Mouse (Mus musculus): ENCODE measurements around the gene Stkld1.

Stkld1 gene

GRCm38 (mm10) chr2:26915927-26916728 is 17.7 kb upstream of the Stkld1 start, which contains the start of the genes Surf2 and Surf1:
TSS of gene Surf2 (plus strand) at chr2:26916367.
TSS of gene Surf1 (minus strand) at chr2:26916530.
- DNase-seq (ENCODE audit: low spot score): peak; percentile 74

GRCm38 (mm10) chr2:26916738-26917137 is 17.1 kb upstream of the Stkld1 start:
- DNase-seq (ENCODE audit: low spot score): no peak

- DNase-seq (ENCODE audit: low spot score): no peak
Measured at GRCm38 (mm10) chr2:26919684-26920083, 14.2 kb upstream of the Stkld1 start.

- DNase-seq (ENCODE audit: low spot score): no peak
Measured at GRCm38 (mm10) chr2:26920190-26920855, 13.5 kb upstream of the Stkld1 start.

- no peak for DNase-seq (ENCODE audit: low spot score)
Measured at GRCm38 (mm10) chr2:26921784-26922183, 12.1 kb upstream of the Stkld1 start.

- no peak for DNase-seq (ENCODE audit: low spot score)
Measured at GRCm38 (mm10) chr2:26927745-26928476, 5.9 kb upstream of the Stkld1 start.

GRCm38 (mm10) chr2:26930390-26930789 is 3.5 kb upstream of the Stkld1 start:
- DNase-seq (ENCODE audit: low spot score): no peak

- DNase-seq (ENCODE audit: low spot score): peak; percentile 69
Measured at GRCm38 (mm10) chr2:26932473-26933303, 1.2 kb upstream of the Stkld1 start.

- DNase-seq (ENCODE audit: low spot score): no peak
Measured at GRCm38 (mm10) chr2:26935286-26935685, 1.4 kb downstream of the Stkld1 start.

GRCm38 (mm10) chr2:26936425-26936824 is 2.6 kb downstream of the Stkld1 start:
- DNase-seq (ENCODE audit: low spot score): no peak

- no peak for DNase-seq (ENCODE audit: low spot score)
Measured at GRCm38 (mm10) chr2:26941539-26941938, 7.7 kb downstream of the Stkld1 start.

- DNase-seq (ENCODE audit: low spot score): no peak
Measured at GRCm38 (mm10) chr2:26943253-26943652, 9.4 kb downstream of the Stkld1 start.

GRCm38 (mm10) chr2:26950411-26950810 is 16.6 kb downstream of the Stkld1 start:
- DNase-seq (ENCODE audit: low spot score): no peak

- no peak for DNase-seq (ENCODE audit: low spot score)
Measured at GRCm38 (mm10) chr2:26951346-26951905, 17.6 kb downstream of the Stkld1 start.

GRCm38 (mm10) chr2:26952193-26952592 is 18.3 kb downstream of the Stkld1 start:
- no peak for DNase-seq (ENCODE audit: low spot score)

GRCm38 (mm10) chr2:26952866-26953265 is 19.0 kb downstream of the Stkld1 start:
- DNase-seq (ENCODE audit: low spot score): no peak

GRCm38 (mm10) chr2:26954735-26955395 is 21.0 kb downstream of the Stkld1 start:
- DNase-seq (ENCODE audit: low spot score): no peak

- DNase-seq (ENCODE audit: low spot score): no peak
Measured at GRCm38 (mm10) chr2:26956811-26957487, 23.1 kb downstream of the Stkld1 start.

GRCm38 (mm10) chr2:26957488-26957859 is 23.6 kb downstream of the Stkld1 start:
- no peak for DNase-seq (ENCODE audit: low spot score)

GRCm38 (mm10) chr2:26960756-26961155 is 26.9 kb downstream of the Stkld1 start:
- DNase-seq (ENCODE audit: low spot score): no peak
